Mouse (Mus musculus): ENCODE results near the gene Il6st. TPM values are rescaled to one million over a fixed set of nuclear protein-coding genes. Genes with fewer than 3 reads are reported as not detected.

Gene Il6st
- polyA plus RNA-seq, 1 experiment from 2014 or later, result 9.8 TPM

- Histone ChIP-seq H3K4me1 (ENCODE audit: control insufficient read depth, insufficient read depth, low read length) (peaks cover 7% of the 10 kb centered on the region), H3K27ac (ENCODE audit: low read depth, low read length) (no peak overlapping the region), H3K36me3 (ENCODE audit: control insufficient read depth, insufficient read depth, low read length) (no peaks in the 10 kb centered on the region), H3K9ac (ENCODE audit: low read length) (no peak overlapping the region), H3K4me3 (ENCODE audit: low read depth, low read length) (no peak overlapping the region), H3K27me3 (replicated peaks; ENCODE audit: control insufficient read depth, insufficient read depth, low read length) (no peaks in the 10 kb centered on the region), H3K9me3 (replicated peaks; ENCODE audit: control insufficient read depth, low read length) (no peaks in the 10 kb centered on the region), H3K4me2 (ENCODE audit: low read length) (peak overlapping the region; percentile 36)
- ATAC-seq, result no peak
- DNase-seq (ENCODE audit: low spot score), result no peak
- 52% methylated on average over 15 of the region's 15 CpGs for WGBS
Observed at GRCm38 (mm10) chr13:112439105-112439818, 24.6 kb upstream of the Il6st start.

- peaks cover 7% of the 10 kb centered on the region for H3K4me1 ChIP-seq (ENCODE audit: control insufficient read depth, insufficient read depth, low read length)
- H3K4me3 ChIP-seq (ENCODE audit: low read depth, low read length), result no peak overlapping the region
- WGBS, result 11% methylated on average over 9 of the region's 9 CpGs
- no peak overlapping the region for H3K9ac ChIP-seq (ENCODE audit: low read length)
- ATAC-seq, result peak; percentile 46; the same call in 1 of the 2 replicates
- H3K36me3 ChIP-seq (ENCODE audit: control insufficient read depth, insufficient read depth, low read length), result no peaks in the 10 kb centered on the region
- peak; percentile 60 for DNase-seq (ENCODE audit: low spot score)
- H3K4me2 ChIP-seq (ENCODE audit: low read length), result peak overlapping the region; percentile 36
- no peaks in the 10 kb centered on the region for H3K27me3 ChIP-seq (replicated peaks; ENCODE audit: control insufficient read depth, insufficient read depth, low read length)
- H3K9me3 ChIP-seq (replicated peaks; ENCODE audit: control insufficient read depth, low read length), result no peaks in the 10 kb centered on the region
- H3K27ac ChIP-seq (ENCODE audit: low read depth, low read length), result no peak overlapping the region
Observed at GRCm38 (mm10) chr13:112439917-112440361, 23.9 kb upstream of the Il6st start.

GRCm38 (mm10) chr13:112440668-112441067, 23.2 kb upstream of the Il6st start:
- H3K4me1 ChIP-seq (ENCODE audit: control insufficient read depth, insufficient read depth, low read length), result peaks cover 7% of the 10 kb centered on the region
- no peak overlapping the region for H3K9ac ChIP-seq (ENCODE audit: low read length)
- DNase-seq (ENCODE audit: low spot score) (no peak), ATAC-seq (no peak)
- no peak overlapping the region for H3K4me3 ChIP-seq (ENCODE audit: low read depth, low read length)
- no peak overlapping the region for H3K27ac ChIP-seq (ENCODE audit: low read depth, low read length)
- no peaks in the 10 kb centered on the region for H3K9me3 ChIP-seq (replicated peaks; ENCODE audit: control insufficient read depth, low read length)
- WGBS, result 64% methylated on average over 8 of the region's 8 CpGs
- H3K27me3 ChIP-seq (replicated peaks; ENCODE audit: control insufficient read depth, insufficient read depth, low read length), result no peaks in the 10 kb centered on the region
- H3K4me2 ChIP-seq (ENCODE audit: low read length), result no peak overlapping the region
- no peaks in the 10 kb centered on the region for H3K36me3 ChIP-seq (ENCODE audit: control insufficient read depth, insufficient read depth, low read length)

- Histone ChIP-seq H3K27ac (ENCODE audit: low read depth, low read length) (no peak overlapping the region), H3K4me3 (ENCODE audit: low read depth, low read length) (no peak overlapping the region), H3K4me1 (ENCODE audit: control insufficient read depth, insufficient read depth, low read length) (peaks cover 7% of the 10 kb centered on the region), H3K9me3 (replicated peaks; ENCODE audit: control insufficient read depth, low read length) (no peaks in the 10 kb centered on the region), H3K27me3 (replicated peaks; ENCODE audit: control insufficient read depth, insufficient read depth, low read length) (no peaks in the 10 kb centered on the region), H3K36me3 (ENCODE audit: control insufficient read depth, insufficient read depth, low read length) (no peaks in the 10 kb centered on the region), H3K9ac (ENCODE audit: low read length) (no peak overlapping the region), H3K4me2 (ENCODE audit: low read length) (no peak overlapping the region)
- DNase-seq (ENCODE audit: low spot score), result no peak
- 90% methylated on average over 7 of the region's 7 CpGs for WGBS
- no peak for ATAC-seq
Observed at GRCm38 (mm10) chr13:112442867-112443529, 20.9 kb upstream of the Il6st start.

GRCm38 (mm10) chr13:112447108-112447665, 16.7 kb upstream of the Il6st start:
- no peak for ATAC-seq
- no peak overlapping the region for H3K4me3 ChIP-seq (ENCODE audit: low read depth, low read length)
- 85% methylated on average over 8 of the region's 8 CpGs for WGBS
- H3K4me1 ChIP-seq (ENCODE audit: control insufficient read depth, insufficient read depth, low read length), result no peaks in the 10 kb centered on the region
- no peak overlapping the region for H3K4me2 ChIP-seq (ENCODE audit: low read length)
- H3K9me3 ChIP-seq (replicated peaks; ENCODE audit: control insufficient read depth, low read length), result no peaks in the 10 kb centered on the region
- H3K27me3 ChIP-seq (replicated peaks; ENCODE audit: control insufficient read depth, insufficient read depth, low read length), result no peaks in the 10 kb centered on the region
- DNase-seq (ENCODE audit: low spot score), result no peak
- no peak overlapping the region for H3K27ac ChIP-seq (ENCODE audit: low read depth, low read length)
- no peak overlapping the region for H3K9ac ChIP-seq (ENCODE audit: low read length)
- no peaks in the 10 kb centered on the region for H3K36me3 ChIP-seq (ENCODE audit: control insufficient read depth, insufficient read depth, low read length)

GRCm38 (mm10) chr13:112450210-112450609, 13.7 kb upstream of the Il6st start:
- Histone ChIP-seq H3K27me3 (replicated peaks; ENCODE audit: control insufficient read depth, insufficient read depth, low read length) (no peaks in the 10 kb centered on the region), H3K36me3 (ENCODE audit: control insufficient read depth, insufficient read depth, low read length) (no peaks in the 10 kb centered on the region), H3K9ac (ENCODE audit: low read length) (no peak overlapping the region), H3K9me3 (replicated peaks; ENCODE audit: control insufficient read depth, low read length) (no peaks in the 10 kb centered on the region), H3K27ac (ENCODE audit: low read depth, low read length) (no peak overlapping the region), H3K4me3 (ENCODE audit: low read depth, low read length) (no peak overlapping the region), H3K4me1 (ENCODE audit: control insufficient read depth, insufficient read depth, low read length) (no peaks in the 10 kb centered on the region), H3K4me2 (ENCODE audit: low read length) (no peak overlapping the region)
- WGBS, result 80% methylated on average over 3 of the region's 3 CpGs
- DNase-seq (ENCODE audit: low spot score) (no peak), ATAC-seq (no peak)

- Histone ChIP-seq H3K27ac (ENCODE audit: low read depth, low read length) (no peak overlapping the region), H3K4me1 (ENCODE audit: control insufficient read depth, insufficient read depth, low read length) (no peaks in the 10 kb centered on the region)
Observed at GRCm38 (mm10) chr13:112457366-112457765, 6.5 kb upstream of the Il6st start.

GRCm38 (mm10) chr13:112458016-112458415, 5.9 kb upstream of the Il6st start:
- no peak for DNase-seq (ENCODE audit: low spot score)
- no peak for ATAC-seq
- H3K9me3 ChIP-seq (replicated peaks; ENCODE audit: control insufficient read depth, low read length), result no peaks in the 10 kb centered on the region
- H3K4me1 ChIP-seq (ENCODE audit: control insufficient read depth, insufficient read depth, low read length), result no peaks in the 10 kb centered on the region
- H3K9ac ChIP-seq (ENCODE audit: low read length), result no peak overlapping the region
- WGBS, result 80% methylated on average over 4 of the region's 4 CpGs
- H3K27me3 ChIP-seq (replicated peaks; ENCODE audit: control insufficient read depth, insufficient read depth, low read length), result no peaks in the 10 kb centered on the region
- no peak overlapping the region for H3K4me2 ChIP-seq (ENCODE audit: low read length)
- no peak overlapping the region for H3K4me3 ChIP-seq (ENCODE audit: low read depth, low read length)
- no peaks in the 10 kb centered on the region for H3K36me3 ChIP-seq (ENCODE audit: control insufficient read depth, insufficient read depth, low read length)
- H3K27ac ChIP-seq (ENCODE audit: low read depth, low read length), result no peak overlapping the region

More at GRCm38 (mm10) chr13:112457366-112457765, 6.5 kb upstream of the Il6st start:
- H3K4me2 ChIP-seq (ENCODE audit: low read length), result no peak overlapping the region
- no peak for ATAC-seq
- no peaks in the 10 kb centered on the region for H3K9me3 ChIP-seq (replicated peaks; ENCODE audit: control insufficient read depth, low read length)
- H3K4me3 ChIP-seq (ENCODE audit: low read depth, low read length), result no peak overlapping the region
- H3K36me3 ChIP-seq (ENCODE audit: control insufficient read depth, insufficient read depth, low read length), result no peaks in the 10 kb centered on the region
- H3K27me3 ChIP-seq (replicated peaks; ENCODE audit: control insufficient read depth, insufficient read depth, low read length), result no peaks in the 10 kb centered on the region
- no peak overlapping the region for H3K9ac ChIP-seq (ENCODE audit: low read length)
- no peak for DNase-seq (ENCODE audit: low spot score)
- 86% methylated on average over 6 of the region's 6 CpGs for WGBS

All from forebrain, embryonic 14.5 days (tissue).